Mouse (Mus musculus): Measurements from ENCODE around the gene Sept6. TPM values are rescaled to one million over a fixed set of nuclear protein-coding genes. Genes with fewer than 3 reads are reported as not detected.

Gene Sept6
- polyA plus RNA-seq, 1 experiment from 2014 or later = 78.2 TPM

- WGBS = 12% methylated on average over 26 of the region's 29 CpGs
- Histone ChIP-seq H3K9ac (ENCODE audit: low read depth, low read length) (peak overlapping the region; percentile 72), H3K4me3 (ENCODE audit: low read depth, low read length) (peak overlapping the region; percentile 62), H3K27ac (ENCODE audit: low read length) (peak overlapping the region; percentile 82), H3K4me2 (ENCODE audit: low read length) (peak overlapping the region; percentile 59), H3K4me1 (ENCODE audit: control insufficient read depth, insufficient read depth, low read length) (peaks cover 9% of the 10 kb centered on the region), H3K9me3 (replicated peaks; ENCODE audit: control insufficient read depth, low read length, poor library complexity, severe bottlenecking) (no peaks in the 10 kb centered on the region), H3K27me3 (ENCODE audit: control insufficient read depth, insufficient read depth, low read depth, low read length) (no peaks in the 10 kb centered on the region), H3K36me3 (ENCODE audit: control insufficient read depth, insufficient read depth, low read length) (no peaks in the 10 kb centered on the region)
- peak; percentile 90 for ATAC-seq
Measured at GRCm38 (mm10) chrX:36989234-36989751, 2.3 kb downstream of the Sept6 start.

GRCm38 (mm10) chrX:36988754-36989153, 2.8 kb downstream of the Sept6 start:
- H3K27me3 ChIP-seq (ENCODE audit: control insufficient read depth, insufficient read depth, low read depth, low read length) = no peaks in the 10 kb centered on the region
- H3K4me3 ChIP-seq (ENCODE audit: low read depth, low read length) = peak overlapping the region; percentile 62
- no peaks in the 10 kb centered on the region for H3K9me3 ChIP-seq (replicated peaks; ENCODE audit: control insufficient read depth, low read length, poor library complexity, severe bottlenecking)
- peak overlapping the region; percentile 59 for H3K4me2 ChIP-seq (ENCODE audit: low read length)
- peak overlapping the region; percentile 82 for H3K27ac ChIP-seq (ENCODE audit: low read length)
- WGBS = 9% methylated on average over 16 of the region's 23 CpGs
- peak overlapping the region; percentile 72 for H3K9ac ChIP-seq (ENCODE audit: low read depth, low read length)
- peaks cover 13% of the 10 kb centered on the region for H3K4me1 ChIP-seq (ENCODE audit: control insufficient read depth, insufficient read depth, low read length)
- ATAC-seq = peak; percentile 80
- no peaks in the 10 kb centered on the region for H3K36me3 ChIP-seq (ENCODE audit: control insufficient read depth, insufficient read depth, low read length)

GRCm38 (mm10) chrX:36987851-36988250, 3.7 kb downstream of the Sept6 start:
- ATAC-seq = no peak
- Histone ChIP-seq H3K4me1 (ENCODE audit: control insufficient read depth, insufficient read depth, low read length) (peaks cover 15% of the 10 kb centered on the region), H3K9me3 (replicated peaks; ENCODE audit: control insufficient read depth, low read length, poor library complexity, severe bottlenecking) (no peaks in the 10 kb centered on the region), H3K9ac (ENCODE audit: low read depth, low read length) (0 out of 2 replicates have a peak overlapping the region, but pooled peaks have one; percentile 38), H3K27me3 (ENCODE audit: control insufficient read depth, insufficient read depth, low read depth, low read length) (no peaks in the 10 kb centered on the region), H3K4me2 (ENCODE audit: low read length) (peak overlapping the region; percentile 59), H3K36me3 (ENCODE audit: control insufficient read depth, insufficient read depth, low read length) (no peaks in the 10 kb centered on the region), H3K27ac (ENCODE audit: low read length) (no peak overlapping the region), H3K4me3 (ENCODE audit: low read depth, low read length) (peak overlapping the region; percentile 62)
- WGBS = 65% methylated on average over 4 of the region's 4 CpGs

GRCm38 (mm10) chrX:36985041-36985440, 6.6 kb downstream of the Sept6 start:
- ATAC-seq = no peak
- H3K36me3 ChIP-seq (ENCODE audit: control insufficient read depth, insufficient read depth, low read length) = no peaks in the 10 kb centered on the region
- 71% methylated on average over 3 of the region's 3 CpGs for WGBS

GRCm38 (mm10) chrX:36983654-36984311, 7.8 kb downstream of the Sept6 start:
- Histone ChIP-seq H3K9ac (ENCODE audit: low read depth, low read length) (no peak overlapping the region), H3K36me3 (ENCODE audit: control insufficient read depth, insufficient read depth, low read length) (no peaks in the 10 kb centered on the region), H3K4me2 (ENCODE audit: low read length) (no peak overlapping the region), H3K4me1 (ENCODE audit: control insufficient read depth, insufficient read depth, low read length) (peaks cover 15% of the 10 kb centered on the region), H3K4me3 (ENCODE audit: low read depth, low read length) (no peak overlapping the region), H3K27me3 (ENCODE audit: control insufficient read depth, insufficient read depth, low read depth, low read length) (no peaks in the 10 kb centered on the region), H3K27ac (ENCODE audit: low read length) (no peak overlapping the region), H3K9me3 (replicated peaks; ENCODE audit: control insufficient read depth, low read length, poor library complexity, severe bottlenecking) (no peaks in the 10 kb centered on the region)
- no peak for ATAC-seq
- 51% methylated on average over 11 of the region's 11 CpGs for WGBS

More at GRCm38 (mm10) chrX:36985041-36985440, 6.6 kb downstream of the Sept6 start:
- Histone ChIP-seq H3K4me3 (ENCODE audit: low read depth, low read length) (no peak overlapping the region), H3K9me3 (replicated peaks; ENCODE audit: control insufficient read depth, low read length, poor library complexity, severe bottlenecking) (no peaks in the 10 kb centered on the region), H3K9ac (ENCODE audit: low read depth, low read length) (no peak overlapping the region), H3K27ac (ENCODE audit: low read length) (no peak overlapping the region), H3K27me3 (ENCODE audit: control insufficient read depth, insufficient read depth, low read depth, low read length) (no peaks in the 10 kb centered on the region), H3K4me2 (ENCODE audit: low read length) (no peak overlapping the region), H3K4me1 (ENCODE audit: control insufficient read depth, insufficient read depth, low read length) (peaks cover 15% of the 10 kb centered on the region)

- no peak overlapping the region for H3K27ac ChIP-seq (ENCODE audit: low read length)
- no peak for ATAC-seq
- H3K9me3 ChIP-seq (replicated peaks; ENCODE audit: control insufficient read depth, low read length, poor library complexity, severe bottlenecking) = no peaks in the 10 kb centered on the region
- no peak overlapping the region for H3K4me2 ChIP-seq (ENCODE audit: low read length)
- H3K4me3 ChIP-seq (ENCODE audit: low read depth, low read length) = no peak overlapping the region
- 82% methylated on average over 8 of the region's 8 CpGs for WGBS
- no peaks in the 10 kb centered on the region for H3K27me3 ChIP-seq (ENCODE audit: control insufficient read depth, insufficient read depth, low read depth, low read length)
- H3K9ac ChIP-seq (ENCODE audit: low read depth, low read length) = no peak overlapping the region
- peaks cover 15% of the 10 kb centered on the region for H3K4me1 ChIP-seq (ENCODE audit: control insufficient read depth, insufficient read depth, low read length)
- no peaks in the 10 kb centered on the region for H3K36me3 ChIP-seq (ENCODE audit: control insufficient read depth, insufficient read depth, low read length)
Measured at GRCm38 (mm10) chrX:36982892-36983653, 8.5 kb downstream of the Sept6 start.

- no peak overlapping the region for H3K4me3 ChIP-seq (ENCODE audit: low read depth, low read length)
- H3K36me3 ChIP-seq (ENCODE audit: control insufficient read depth, insufficient read depth, low read length) = no peaks in the 10 kb centered on the region
- H3K4me1 ChIP-seq (ENCODE audit: control insufficient read depth, insufficient read depth, low read length) = peaks cover 8% of the 10 kb centered on the region
- H3K27me3 ChIP-seq (ENCODE audit: control insufficient read depth, insufficient read depth, low read depth, low read length) = no peaks in the 10 kb centered on the region
- 86% methylated on average over 10 of the region's 10 CpGs for WGBS
- H3K27ac ChIP-seq (ENCODE audit: low read length) = no peak overlapping the region
- H3K4me2 ChIP-seq (ENCODE audit: low read length) = no peak overlapping the region
- ATAC-seq = no peak
- no peak overlapping the region for H3K9ac ChIP-seq (ENCODE audit: low read depth, low read length)
- H3K9me3 ChIP-seq (replicated peaks; ENCODE audit: control insufficient read depth, low read length, poor library complexity, severe bottlenecking) = no peaks in the 10 kb centered on the region
Measured at GRCm38 (mm10) chrX:36980563-36981187, 10.9 kb downstream of the Sept6 start.

- no peak overlapping the region for H3K4me3 ChIP-seq (ENCODE audit: low read depth, low read length)
- no peaks in the 10 kb centered on the region for H3K27me3 ChIP-seq (ENCODE audit: control insufficient read depth, insufficient read depth, low read depth, low read length)
- H3K27ac ChIP-seq (ENCODE audit: low read length) = no peak overlapping the region
- no peak for ATAC-seq
- WGBS = 86% methylated on average over 2 of the region's 2 CpGs
- no peak overlapping the region for H3K9ac ChIP-seq (ENCODE audit: low read depth, low read length)
- no peak overlapping the region for H3K4me2 ChIP-seq (ENCODE audit: low read length)
- no peaks in the 10 kb centered on the region for H3K36me3 ChIP-seq (ENCODE audit: control insufficient read depth, insufficient read depth, low read length)
- H3K4me1 ChIP-seq (ENCODE audit: control insufficient read depth, insufficient read depth, low read length) = no peaks in the 10 kb centered on the region
- H3K9me3 ChIP-seq (replicated peaks; ENCODE audit: control insufficient read depth, low read length, poor library complexity, severe bottlenecking) = no peaks in the 10 kb centered on the region
Measured at GRCm38 (mm10) chrX:36977863-36978262, 13.7 kb downstream of the Sept6 start.
